ENCODE assay signal across 11 mouse cellular contexts in the genomic region with DNA sequence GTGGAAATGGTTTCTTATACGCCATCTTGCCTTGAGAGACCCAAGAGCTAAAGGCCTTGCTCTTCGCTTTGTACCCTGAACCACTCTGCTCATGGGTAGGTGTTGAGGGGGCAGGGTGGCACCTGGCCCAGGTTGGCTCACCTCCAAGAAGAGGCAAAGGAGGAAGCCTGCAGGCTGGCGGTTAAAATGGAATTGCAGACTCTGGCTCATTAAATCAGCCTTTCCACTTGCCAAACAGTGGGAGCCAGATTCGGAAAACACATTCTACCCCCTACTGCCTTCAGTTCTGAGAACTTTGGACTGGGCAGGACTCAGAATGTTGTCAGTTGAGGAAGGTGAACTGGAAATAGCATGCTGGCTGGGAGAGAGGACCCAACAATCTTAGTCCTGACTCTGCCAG. TPM values are rescaled to one million over a fixed set of nuclear protein-coding genes. Genes with fewer than 3 reads are reported as not detected.
DNase-seq lines count a peak whose midpoint lies in the region; ATAC-seq lines count a peak whose summit lies in the region.
"Had no signal": no experiment of that assay in that cellular context is flagged by ENCODE, and none has a peak within 500 bp of the region (broad histone marks: within the 10 kb centered on the region; RNA-seq: fewer than 3 reads in every experiment).

No protein-coding gene starts in this region.

- no peaks in the 10 kb centered on the region for H3K27me3 ChIP-seq in hindbrain, embryonic 10.5 days (ENCODE audit: insufficient read depth, poor library complexity, severe bottlenecking)
- no peaks in the 10 kb centered on the region for H3K27me3 ChIP-seq in neural tube, embryonic 15.5 days (replicated peaks)
- H3K27me3 ChIP-seq: hindbrain, embryonic 15.5 days; liver, embryonic 15.5 days had no signal

- H3K4me2 ChIP-seq in neural tube, embryonic 15.5 days: no peak overlapping the region
- H3K4me2 ChIP-seq: hindbrain, embryonic 15.5 days; liver, embryonic 15.5 days had no signal

- no peak for ATAC-seq in neural tube, embryonic 15.5 days (ENCODE audit: low FRiP score)

- H3K36me3 ChIP-seq in hindbrain, embryonic 10.5 days: 0 out of 2 replicates have a peak, but pooled peaks cover 6% of the 10 kb centered on the region
- H3K36me3 ChIP-seq in neural tube, embryonic 15.5 days: peaks cover 16% of the 10 kb centered on the region

- H3K9me3 ChIP-seq in hindbrain, embryonic 10.5 days: no peaks in the 10 kb centered on the region
- H3K9me3 ChIP-seq in neural tube, embryonic 15.5 days (replicated peaks): no peaks in the 10 kb centered on the region
- H3K9me3 ChIP-seq: hindbrain, embryonic 15.5 days; liver, embryonic 15.5 days had no signal

- 89% methylated on average over 4 of the region's 4 CpGs for WGBS in hindbrain, embryonic 10.5 days
- 82% methylated on average over 4 of the region's 4 CpGs for WGBS in neural tube, embryonic 15.5 days

- peak; percentile 5 for DNase-seq in heart, adult 8-10 months (ENCODE audit: low spot score)
- DNase-seq in heart, adult 11 months: no peak
- DNase-seq in adipocyte (ENCODE audit: low spot score): peak; percentile 29
- DNase-seq in cerebellum, adult 9-10 months: peak; percentile 66
- DNase-seq in kidney, postnatal 25 days: peak; percentile 91 to 95
- no peak for DNase-seq in thymus, postnatal 36 days
- DNase-seq in hindbrain, embryonic 10.5 days (ENCODE audit: low spot score): no peak

- no peaks in the 10 kb centered on the region for H3K4me1 ChIP-seq in hindbrain, embryonic 10.5 days (replicated peaks)
- H3K4me1 ChIP-seq in neural tube, embryonic 15.5 days: no peaks in the 10 kb centered on the region
- H3K4me1 ChIP-seq: hindbrain, embryonic 15.5 days; liver, embryonic 15.5 days had no signal

- no peak overlapping the region for H3K27ac ChIP-seq in hindbrain, embryonic 10.5 days
- no peak overlapping the region for H3K27ac ChIP-seq in neural tube, embryonic 15.5 days (replicated peaks)
- H3K27ac ChIP-seq: hindbrain, embryonic 15.5 days; liver, embryonic 15.5 days had no signal

- H3K9ac ChIP-seq in neural tube, embryonic 15.5 days (replicated peaks): no peak overlapping the region
- H3K9ac ChIP-seq: hindbrain, embryonic 15.5 days; liver, embryonic 15.5 days had no signal

- no peak overlapping the region for H3K4me3 ChIP-seq in hindbrain, embryonic 10.5 days
- H3K4me3 ChIP-seq in neural tube, embryonic 15.5 days (replicated peaks): no peak overlapping the region
- H3K4me3 ChIP-seq: erythroblast, embryonic 14.5 days; hindbrain, embryonic 15.5 days; liver, embryonic 15.5 days had no signal

RNA-seq across cellular contexts. Expression of a gene that starts 17.9 kb away (rescaled TPM):
- total RNA-seq in heart, adult 8-10 months (2022): 10 to 100 TPM; 14.2 to 15.6 (median 14.6) TPM
- polyA plus RNA-seq in hindbrain, embryonic 10.5 days (2016; fragmentation: Nextera tagmentation; extraction: Ambion mirVana): 19.9 and 20.6 TPM in 2 replicates
- polyA plus RNA-seq in neural tube, embryonic 15.5 days (2015; fragmentation: Nextera tagmentation; extraction: Ambion mirVana): 15.9 and 21.7 TPM in 2 replicates

RNA-seq across cellular contexts. Expression of a gene that starts 36.3 kb away (rescaled TPM):
- 10 to 100 TPM; 21.9 to 55.5 (median 33.1) TPM for total RNA-seq in heart, adult 8-10 months (2022)
- 0.49 and 0.69 TPM in 2 replicates for polyA plus RNA-seq in hindbrain, embryonic 10.5 days (2016; fragmentation: Nextera tagmentation; extraction: Ambion mirVana)
- 1.0 and 1.9 TPM in 2 replicates for polyA plus RNA-seq in neural tube, embryonic 15.5 days (2015; fragmentation: Nextera tagmentation; extraction: Ambion mirVana)

RNA-seq across cellular contexts. Expression of a gene that starts 56.7 kb away (rescaled TPM):
- 1 to 10 TPM in 1 of 4 experiments, under 1 TPM in 3; 0.62 to 1.0 (median 0.85) TPM for total RNA-seq in heart, adult 8-10 months (2022)
- polyA plus RNA-seq in hindbrain, embryonic 10.5 days (2016; fragmentation: Nextera tagmentation; extraction: Ambion mirVana): 16.6 and 33.1 TPM in 2 replicates
- 80.2 and 94.7 TPM in 2 replicates for polyA plus RNA-seq in neural tube, embryonic 15.5 days (2015; fragmentation: Nextera tagmentation; extraction: Ambion mirVana)
- polyA plus RNA-seq: erythroblast, embryonic 14.5 days had no signal

RNA-seq across cellular contexts. Expression of a gene that starts 57.0 kb away (rescaled TPM):
- total RNA-seq in heart, adult 8-10 months (2022): 10 to 100 TPM; 30.9 to 37.7 (median 35.5) TPM
- 15.6 and 19.7 TPM in 2 replicates for polyA plus RNA-seq in hindbrain, embryonic 10.5 days (2016; fragmentation: Nextera tagmentation; extraction: Ambion mirVana)
- polyA plus RNA-seq in neural tube, embryonic 15.5 days (2015; fragmentation: Nextera tagmentation; extraction: Ambion mirVana): 24.0 and 29.4 TPM in 2 replicates

Comparison
In these comparisons a context has a peak if more than half of its experiments do, and no peak if none do; other contexts are left out.
1. DNase-seq: peak in heart, adult 8-10 months (single experiment), adipocyte (single experiment), cerebellum, adult 9-10 months (single experiment) and kidney, postnatal 25 days (2 of 2); none in heart, adult 11 months (single experiment), thymus, postnatal 36 days (0 of 2) and hindbrain, embryonic 10.5 days (single experiment).